Mouse (Mus musculus) kidney, adult 2 months (tissue): Measurements from ENCODE around the gene Tmem35b. TPM values are rescaled to one million over a fixed set of nuclear protein-coding genes. Genes with fewer than 3 reads are reported as not detected.
A peak's percentile ranks its signal among the peaks of the same experiment; 100 is the strongest.

Experiments used
- DNase-seq: peaks from one replicate; pipeline ENCODE4 v3.0.0; 2021
- H3K27ac ChIP-seq: fragments of 200-500 bp; 2 replicates; pipeline ENCODE4 v1.5.1; 2012; ENCODE audit warnings: low read depth, low read length, control low read depth, inconsistent platforms; ENCODE audit not compliant: insufficient read depth
- H3K27me3 ChIP-seq: fragments of 200-500 bp; replicated peaks from 2 replicates; pipeline ENCODE4 v1.6.1; 2012; ENCODE audit warnings: mild to moderate bottlenecking, moderate library complexity, low read length, inconsistent platforms; ENCODE audit not compliant: control insufficient read depth, insufficient read depth
- H3K36me3 ChIP-seq: fragments of 200-500 bp; 2 replicates; pipeline ENCODE4 v1.6.1; 2012; ENCODE audit warnings: mild to moderate bottlenecking, moderate library complexity, low read length, inconsistent platforms; ENCODE audit not compliant: control insufficient read depth, insufficient read depth
- H3K4me1 ChIP-seq: fragments of 200-500 bp; 2 replicates; pipeline ENCODE4 v1.6.1; 2011; ENCODE audit warnings: low read length; ENCODE audit not compliant: control insufficient read depth, insufficient read depth
- H3K4me3 ChIP-seq: fragments of 200-500 bp; 2 replicates; pipeline ENCODE4 v1.5.1; 2011; ENCODE audit warnings: mild to moderate bottlenecking, low read depth, low read length, control low read depth; ENCODE audit not compliant: insufficient read depth
- CTCF ChIP-seq: fragments of 200-500 bp; conservative IDR thresholded peaks from 2 replicates; pipeline ENCODE4 v1.5.1; 2011; ENCODE audit warnings: low read depth, mild to moderate bottlenecking, control low read depth, low read length, moderate library complexity, mixed read lengths; ENCODE audit not compliant: insufficient read depth, insufficient read length
- POLR2A ChIP-seq: fragments of 200-500 bp; IDR thresholded peaks from one replicate; pipeline ENCODE4 v1.6.1; 2011; ENCODE audit warnings: low read depth, low read length, control low read depth
- WGBS: fragments of 180-500 bp; shearing (Covaris S2); methylation state at CpG from one replicate; pipeline ENCODE4 v1.1.7; 2018; 5-methylcytosine and 5-hydroxymethylcytosine counted together
- polyA plus RNA-seq: library from polyadenylated mRNA; depleted of rRNA; stranded (reverse); fragments of >200 nt; gene quantifications from 2 replicates; pipeline ENCODE4 v1.2.3, GENCODE M21; 2012; rRNA removed

The Tmem35b gene
- polyA plus RNA-seq, result 28.6 and 29.0 TPM in 2 replicates

DNA sequence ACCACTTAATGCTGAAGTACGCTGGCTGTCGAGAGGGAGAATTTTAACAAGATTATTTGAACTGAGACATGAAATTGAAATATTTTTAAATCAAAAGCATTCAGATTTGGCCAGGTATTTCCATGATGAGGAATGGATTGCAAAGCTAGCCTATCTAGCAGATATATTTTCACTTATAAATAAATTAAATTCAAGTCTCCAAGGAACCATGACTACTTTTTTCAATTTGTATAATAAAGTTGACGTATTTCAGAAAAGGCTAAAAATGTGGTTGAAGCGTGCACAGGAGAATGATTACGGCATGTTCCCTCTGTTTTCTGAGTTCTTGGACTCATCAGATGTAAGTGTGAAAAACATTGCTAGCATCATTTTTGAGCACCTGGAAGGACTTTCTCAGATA, at the start of gene Tmem35b:
Gene Tmem35b (plus strand): TSS at position 301 of the 400 bp plus-strand sequence.
- 0 out of 2 replicates have a peak, but pooled peaks cover 2% of the 10 kb centered on the region for H3K4me1 ChIP-seq
- H3K27me3 ChIP-seq, result no peaks in the 10 kb centered on the region
- WGBS, result 96% methylated on average over 5 of the region's 5 CpGs
- no peak for TF ChIP-seq POLR2A
- no peak for TF ChIP-seq CTCF
- H3K36me3 ChIP-seq, result peaks cover 1% of the 10 kb centered on the region; the same call in 1 of the 2 replicates
- DNase-seq, result no peak
- no peak within 1 kb of the TSS for H3K4me3 ChIP-seq
- H3K27ac ChIP-seq, result no peak within 1 kb of the TSS

DNA sequence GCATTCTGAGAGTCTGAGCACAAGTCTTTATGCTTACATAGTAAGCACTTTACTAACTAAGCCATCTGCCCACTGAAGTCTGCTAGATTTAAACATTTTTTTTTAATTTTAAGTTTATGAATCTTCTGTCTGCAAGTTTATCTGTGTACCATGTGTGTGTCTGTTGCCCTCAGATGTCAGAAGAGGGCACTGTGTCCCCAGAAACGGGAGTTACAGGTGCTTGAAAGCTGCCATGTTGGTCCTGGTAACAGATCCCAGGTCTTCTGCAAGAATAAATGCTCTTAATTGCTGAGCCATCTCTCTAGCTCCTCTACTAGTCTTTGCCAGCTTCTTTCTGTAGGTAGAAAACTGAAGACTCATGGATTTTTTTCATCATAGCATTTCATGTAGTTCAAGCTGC, 48.6 kb upstream of the Tmem35b start:
- DNase-seq, result no peak
- Histone ChIP-seq H3K27me3 (no peaks in the 10 kb centered on the region), H3K4me1 (peaks cover 4% of the 10 kb centered on the region), H3K4me3 (no peak overlapping the region), H3K27ac (no peak overlapping the region), H3K36me3 (no peaks in the 10 kb centered on the region)
- TF ChIP-seq CTCF, result no peak
- 61% methylated on average over 1 of the region's 1 CpGs for WGBS

DNA sequence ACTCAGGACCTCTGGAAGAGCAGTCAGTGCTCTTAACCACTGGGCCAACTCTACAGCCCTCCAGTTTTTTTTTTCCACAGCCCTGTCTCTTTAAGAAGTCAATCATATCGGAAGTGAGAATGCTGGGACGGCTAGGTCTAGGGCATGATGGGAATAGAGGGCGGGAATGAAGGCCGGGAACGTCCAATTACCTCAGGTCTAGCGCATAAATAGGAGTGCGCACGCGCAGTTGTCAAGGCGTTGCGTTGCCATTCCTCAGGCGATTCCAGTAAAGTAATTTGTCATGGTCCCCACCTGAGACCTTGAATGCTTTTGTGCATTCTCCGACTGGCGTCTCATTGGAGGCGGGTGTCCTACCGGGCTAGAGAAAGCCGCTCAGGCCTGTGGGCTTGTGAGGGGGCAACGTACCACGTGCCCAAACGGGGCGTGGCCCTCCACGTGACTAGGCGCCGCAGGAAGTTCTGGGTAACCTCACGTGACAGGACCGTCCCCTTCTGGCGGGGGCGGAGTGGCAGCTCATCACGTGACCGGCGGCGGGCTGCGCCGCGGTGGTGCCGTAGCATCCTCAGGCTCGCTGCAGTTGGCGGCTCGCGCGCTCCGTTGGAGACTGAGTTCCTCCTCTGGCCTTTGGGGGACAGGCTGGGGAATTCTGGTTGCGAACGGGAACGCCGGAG, 46.5 kb upstream of the Tmem35b start, which contains the start of gene Zmym6:
Gene Zmym6 (plus strand): TSS at position 509 of the 674 bp plus-strand sequence.
- no peaks in the 10 kb centered on the region for H3K27me3 ChIP-seq
- peak within 1 kb of the TSS; percentile 63 for H3K4me3 ChIP-seq
- under 1% methylated on average over 46 of the region's 46 CpGs for WGBS
- TF ChIP-seq CTCF, result no peak
- peak; percentile 65 for TF ChIP-seq POLR2A
- peaks cover 6% of the 10 kb centered on the region for H3K4me1 ChIP-seq
- H3K27ac ChIP-seq, result peak within 1 kb of the TSS; percentile 75
- DNase-seq, result peak; percentile 96
- H3K36me3 ChIP-seq, result no peaks in the 10 kb centered on the region

DNA sequence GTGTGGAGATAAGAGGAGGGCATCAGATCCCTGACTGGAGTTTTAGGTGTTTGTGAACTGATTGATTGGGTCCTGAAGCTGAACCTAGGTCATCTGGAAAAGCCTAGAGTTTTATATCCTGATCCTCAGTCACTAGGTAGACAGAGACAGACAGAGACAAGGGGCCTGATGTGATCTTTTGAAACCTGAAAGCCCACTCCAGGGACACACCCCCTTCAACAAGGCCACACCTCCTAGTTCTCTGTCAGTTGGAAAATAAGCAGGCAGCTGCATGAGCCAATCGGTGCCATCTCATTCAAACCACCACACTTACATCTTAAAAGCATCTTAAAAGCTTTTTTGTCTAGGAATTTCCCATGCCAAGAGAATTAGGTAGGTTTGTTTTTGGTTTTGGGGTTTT, 42.7 kb upstream of the Tmem35b start:
- no peak overlapping the region for H3K27ac ChIP-seq
- TF ChIP-seq CTCF (no peak), POLR2A (no peak)
- H3K4me3 ChIP-seq, result no peak overlapping the region
- H3K4me1 ChIP-seq, result peaks cover 6% of the 10 kb centered on the region
- H3K27me3 ChIP-seq, result no peaks in the 10 kb centered on the region
- no peaks in the 10 kb centered on the region for H3K36me3 ChIP-seq
- DNase-seq, result no peak
- WGBS, result 47% methylated on average over 1 of the region's 1 CpGs

DNA sequence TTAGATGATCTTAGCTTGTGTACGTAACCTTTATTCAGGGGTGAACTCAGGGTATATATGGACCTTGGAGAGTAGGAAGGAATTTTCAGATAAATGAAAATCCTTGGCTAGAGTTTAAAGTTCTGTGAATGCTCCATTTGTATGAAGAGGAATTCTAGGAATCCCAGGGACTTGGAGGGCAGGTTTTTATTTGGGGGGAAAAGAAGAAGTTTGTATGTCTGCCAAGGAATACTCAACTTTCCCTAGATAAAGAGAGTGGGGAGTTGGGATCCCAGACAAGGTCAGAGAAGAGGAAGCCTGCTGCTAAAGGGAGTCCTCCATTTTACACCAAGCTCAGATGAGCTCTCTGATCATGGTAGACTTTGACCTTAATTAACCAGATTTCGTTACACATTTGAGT, 40.4 kb upstream of the Tmem35b start:
- H3K4me3 ChIP-seq, result no peak overlapping the region
- no peaks in the 10 kb centered on the region for H3K36me3 ChIP-seq
- no peak overlapping the region for H3K27ac ChIP-seq
- H3K27me3 ChIP-seq, result no peaks in the 10 kb centered on the region
- TF ChIP-seq POLR2A (no peak), CTCF (no peak)
- H3K4me1 ChIP-seq, result peaks cover 3% of the 10 kb centered on the region; the same call in 1 of the 2 replicates
- WGBS, result 77% methylated on average over 2 of the region's 2 CpGs
- peak; percentile 40 for DNase-seq

DNA sequence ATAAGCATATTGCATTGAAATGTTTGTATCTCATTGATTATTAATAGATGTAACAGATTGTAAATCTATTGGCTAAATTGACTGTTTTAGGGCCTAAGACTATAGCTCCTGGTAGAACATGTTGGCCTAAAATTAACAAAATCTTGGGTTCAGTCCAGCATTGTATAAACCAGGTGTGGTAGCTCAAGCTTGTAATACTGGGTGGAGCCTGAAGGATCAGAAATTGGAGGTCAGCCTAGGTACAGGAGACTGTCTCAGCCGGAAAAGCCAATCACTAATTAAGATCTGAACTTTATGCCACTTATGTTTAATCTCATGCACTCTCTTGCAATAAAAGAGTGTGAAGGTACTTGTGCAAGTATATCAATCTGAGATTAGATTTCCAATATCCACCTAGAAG, 37.7 kb upstream of the Tmem35b start:
- Histone ChIP-seq H3K36me3 (peaks cover 3% of the 10 kb centered on the region; the same call in 1 of the 2 replicates), H3K4me3 (no peak overlapping the region), H3K27ac (no peak overlapping the region), H3K4me1 (no peaks in the 10 kb centered on the region), H3K27me3 (no peaks in the 10 kb centered on the region)
- DNase-seq, result no peak
- no peak for TF ChIP-seq CTCF
- no peak for TF ChIP-seq POLR2A
- WGBS, result 53% methylated on average over 1 of the region's 1 CpGs

DNA sequence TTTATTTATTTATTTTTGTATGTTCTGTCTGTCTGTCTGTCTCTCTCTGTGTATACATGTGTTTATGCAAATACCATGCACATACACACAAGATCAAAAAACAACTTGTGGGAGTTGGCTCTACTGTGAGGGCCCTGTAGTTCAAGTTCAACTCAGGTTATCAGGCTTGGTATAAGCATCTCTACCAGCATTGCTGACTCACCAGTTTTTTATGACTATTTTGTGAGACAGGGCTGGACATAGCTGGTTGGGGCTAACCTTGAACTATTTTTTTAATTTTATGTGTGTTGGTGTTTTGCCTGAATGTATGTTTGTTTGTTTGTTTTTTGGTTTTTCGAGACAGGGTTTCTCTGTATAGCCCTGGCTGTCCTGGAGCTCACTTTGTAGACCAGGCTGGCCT, 32.3 kb upstream of the Tmem35b start:
- no peak for DNase-seq
- Histone ChIP-seq H3K27me3 (no peaks in the 10 kb centered on the region), H3K36me3 (peaks cover 3% of the 10 kb centered on the region; the same call in 1 of the 2 replicates), H3K4me1 (no peaks in the 10 kb centered on the region), H3K4me3 (no peak overlapping the region), H3K27ac (no peak overlapping the region)
- TF ChIP-seq POLR2A (no peak), CTCF (no peak)
- WGBS, result 97% methylated on average over 1 of the region's 1 CpGs
